Mouse (Mus musculus) CH12.LX (cell line): ENCODE measurements at regions not wholly inside any gene's neighbourhood (a gene's known extent, or its start where the extent isn't known, plus 50 kb on each side); places are given as distances from the start of the nearest gene placed in this dataset.

Source experiments
- DNase-seq: peaks from one replicate; pipeline ENCODE4 v3.0.0-alpha.2; 2013; ENCODE audit errors: extremely low read depth
- H3K27ac ChIP-seq: 2 replicates; pipeline ENCODE4 v1.5.1; 2012; ENCODE audit warnings: low read depth, mild to moderate bottlenecking, control low read depth, moderate library complexity; ENCODE audit not compliant: insufficient read depth
- H3K27me3 ChIP-seq: replicated peaks from 2 replicates; pipeline ENCODE3; 2012; ENCODE audit warnings: inconsistent platforms
- H3K36me3 ChIP-seq, 2 experiments: replicated peaks in 1 of 2; 2 replicates each; pipeline versions ENCODE3 to v1.6.1; 2012; ENCODE audit warnings: inconsistent platforms in 1 of 2, low read length in 1 of 2, mild to moderate bottlenecking in 1 of 2, mixed read lengths in 1 of 2, moderate library complexity in 1 of 2; ENCODE audit not compliant: control insufficient read depth in 1 of 2, insufficient read depth in 1 of 2
- H3K4me1 ChIP-seq, 2 experiments: 2 replicates each; pipeline ENCODE4 v1.6.1; 2012; ENCODE audit warnings: inconsistent platforms in 1 of 2, moderate library complexity in 1 of 2; ENCODE audit not compliant: insufficient read depth in 2 of 2, control insufficient read depth in 1 of 2
- H3K4me2 ChIP-seq: 2 replicates; pipeline ENCODE4 v1.6.1; 2012; ENCODE audit warnings: low read depth, mild to moderate bottlenecking, control low read depth; ENCODE audit not compliant: poor library complexity, insufficient read depth, severe bottlenecking
- H3K4me3 ChIP-seq, 3 experiments: fragments of 150-350 bp in 1 of 3; sonication (generic) in 1 of 3; replicated peaks in 1 of 3; 2 replicates each; pipeline versions ENCODE3 to v1.5.1; 2011 to 2012; ENCODE audit warnings: low read depth in 2 of 3, low read length in 2 of 3, mild to moderate bottlenecking in 2 of 3, moderate library complexity in 2 of 3, control low read depth in 1 of 3, improper control_type of control experiment in 1 of 3, inconsistent platforms in 1 of 3, mixed read lengths in 1 of 3; ENCODE audit not compliant: poor library complexity in 1 of 3
- H3K79me2 ChIP-seq: replicated peaks from 2 replicates; pipeline ENCODE4 v1.6.1; 2012; ENCODE audit warnings: mild to moderate bottlenecking, moderate library complexity; ENCODE audit not compliant: control insufficient read depth, poor library complexity, insufficient read depth, severe bottlenecking; ENCODE audit errors: extremely low read depth
- H3K9ac ChIP-seq: 2 replicates; pipeline ENCODE4 v1.6.1; 2012; ENCODE audit warnings: low read depth, mild to moderate bottlenecking, control low read depth, moderate library complexity; ENCODE audit not compliant: insufficient read depth
- H3K9me3 ChIP-seq: replicated peaks from 2 replicates; pipeline ENCODE3; 2012; ENCODE audit warnings: low read length, inconsistent platforms, mixed read lengths
- E2F4 ChIP-seq: IDR thresholded peaks from 2 replicates; pipeline ENCODE4 v1.6.1; 2011; ENCODE audit warnings: low read depth, low read length, improper control_type of control experiment; ENCODE audit not compliant: insufficient replicate concordance
- ELF1 ChIP-seq: IDR thresholded peaks from 2 replicates; pipeline ENCODE4 v1.6.1; 2014; ENCODE audit warnings: low read depth, mild to moderate bottlenecking, inconsistent platforms, low read length, improper control_type of control experiment
- EP300 ChIP-seq: IDR thresholded peaks from 2 replicates; pipeline ENCODE4 v1.6.1; 2011; ENCODE audit warnings: low read length, improper control_type of control experiment
- ETS1 ChIP-seq: conservative IDR thresholded peaks from 2 replicates; pipeline ENCODE4 v1.6.1; 2012; ENCODE audit warnings: low read depth, mild to moderate bottlenecking, inconsistent platforms, low read length, improper control_type of control experiment, moderate library complexity
- GABPA ChIP-seq: IDR thresholded peaks from 2 replicates; pipeline ENCODE4 v1.6.1; 2012; ENCODE audit warnings: low read depth, low read length, improper control_type of control experiment, inconsistent platforms; ENCODE audit not compliant: insufficient replicate concordance
- HCFC1 ChIP-seq: IDR thresholded peaks from 2 replicates; pipeline ENCODE4 v1.6.1; 2012; ENCODE audit warnings: low read depth, mild to moderate bottlenecking, inconsistent platforms, low read length, improper control_type of control experiment
- JUN ChIP-seq: IDR thresholded peaks from 2 replicates; pipeline ENCODE4 v1.6.1; 2011; ENCODE audit warnings: low read depth, mild to moderate bottlenecking, low read length, improper control_type of control experiment, moderate library complexity; ENCODE audit not compliant: insufficient read depth
- JUND ChIP-seq: conservative IDR thresholded peaks from 2 replicates; pipeline ENCODE4 v1.6.1; 2011; ENCODE audit warnings: low read depth, low read length, improper control_type of control experiment
- KAT2A ChIP-seq: IDR thresholded peaks from 2 replicates; pipeline ENCODE4 v1.6.1; 2012; ENCODE audit warnings: low read length, improper control_type of control experiment, inconsistent platforms; ENCODE audit not compliant: insufficient replicate concordance
- MAFK ChIP-seq: IDR thresholded peaks from 2 replicates; pipeline ENCODE4 v1.6.1; 2011; ENCODE audit warnings: low read length, improper control_type of control experiment; ENCODE audit not compliant: insufficient replicate concordance
- MAZ ChIP-seq: IDR thresholded peaks from 2 replicates; pipeline ENCODE4 v1.6.1; 2012; ENCODE audit warnings: low read depth, mild to moderate bottlenecking, inconsistent platforms, low read length, improper control_type of control experiment, moderate library complexity
- MEF2A ChIP-seq: IDR thresholded peaks from 2 replicates; pipeline ENCODE4 v1.6.1; 2014; ENCODE audit warnings: low read depth, mild to moderate bottlenecking, inconsistent platforms, low read length, improper control_type of control experiment, borderline replicate concordance
- MXI1 ChIP-seq: IDR thresholded peaks from 2 replicates; pipeline ENCODE4 v1.6.1; 2011; ENCODE audit warnings: mild to moderate bottlenecking, low read depth, low read length, improper control_type of control experiment
- NRF1 ChIP-seq: IDR thresholded peaks from 2 replicates; pipeline ENCODE4 v1.6.1; 2014; ENCODE audit warnings: low read depth, mild to moderate bottlenecking, inconsistent platforms, low read length, improper control_type of control experiment, moderate library complexity
- PAX5 ChIP-seq: IDR thresholded peaks from 2 replicates; pipeline ENCODE4 v1.6.1; 2012; ENCODE audit warnings: low read length, inconsistent platforms, mixed read lengths
- POLR2A ChIP-seq: IDR thresholded peaks from 2 replicates; pipeline ENCODE4 v1.6.1; 2011; ENCODE audit warnings: low read depth, mild to moderate bottlenecking, improper control_type of control experiment, low read length
- POLR2AphosphoS2 ChIP-seq: IDR thresholded peaks from 2 replicates; pipeline ENCODE4 v1.6.1; 2011; ENCODE audit warnings: low read depth, low read length, improper control_type of control experiment
- RAD21 ChIP-seq: IDR thresholded peaks from 2 replicates; pipeline ENCODE4 v1.6.1; 2011; ENCODE audit warnings: low read depth, mild to moderate bottlenecking, low read length, improper control_type of control experiment, moderate library complexity
- SIN3A ChIP-seq: IDR thresholded peaks from 2 replicates; pipeline ENCODE4 v1.6.1; 2012; ENCODE audit warnings: low read length, improper control_type of control experiment, inconsistent platforms
- TBP ChIP-seq: conservative IDR thresholded peaks from 2 replicates; pipeline ENCODE4 v1.6.1; 2011; ENCODE audit warnings: low read depth, low read length, improper control_type of control experiment
- USF1 ChIP-seq: IDR thresholded peaks from 2 replicates; pipeline ENCODE4 v1.6.1; 2014; ENCODE audit warnings: low read depth, mild to moderate bottlenecking, inconsistent platforms, low read length, improper control_type of control experiment
- ZC3H11A ChIP-seq: IDR thresholded peaks from 2 replicates; pipeline ENCODE4 v1.6.1; 2012; ENCODE audit warnings: low read depth, mild to moderate bottlenecking, inconsistent platforms, low read length, improper control_type of control experiment
- ZKSCAN1 ChIP-seq: IDR thresholded peaks from 2 replicates; pipeline ENCODE4 v1.6.1; 2012; ENCODE audit warnings: low read depth, inconsistent platforms, low read length, improper control_type of control experiment, borderline replicate concordance
- ZMIZ1 ChIP-seq: IDR thresholded peaks from 2 replicates; pipeline ENCODE4 v1.6.1; 2012; ENCODE audit warnings: low read depth, mild to moderate bottlenecking, inconsistent platforms, low read length, improper control_type of control experiment
- ZNF384 ChIP-seq: IDR thresholded peaks from 2 replicates; pipeline ENCODE4 v1.6.1; 2012; ENCODE audit warnings: low read depth, low read length, improper control_type of control experiment, inconsistent platforms
- dilution Hi-C: fragments of 300-500 bp; cut with MboI; formaldehyde crosslinking; loops from 2 replicates; pipeline ENCODE4 v1.14.3; 2020; ENCODE audit warnings: low sequenced_read_pairs; ENCODE audit not compliant: extremely low pct_unique_long_range_greater_than_20kb, extremely low pct_ligation_motif_present
- in situ Hi-C: fragments of 300-500 bp; cut with MboI; formaldehyde crosslinking; loops from 3 replicates; pipeline ENCODE4 v1.14.3; 2019; ENCODE audit warnings: low sequenced_read_pairs, low pct_ligation_motif_present, low pct_unique_long_range_greater_than_20kb, mixed read lengths

- TF ChIP-seq KAT2A (no peak), MAFK (no peak), TBP (no peak), JUND (no peak), POLR2A (no peak), MXI1 (no peak), EP300 (no peak), ZNF384 (no peak), GABPA (no peak), HCFC1 (no peak), MAZ (no peak), ELF1 (no peak), JUN (no peak), NRF1 (no peak), SIN3A (no peak), POLR2AphosphoS2 (no peak)
- in situ Hi-C loops: no loop called here
- dilution Hi-C loops: no loop called here
- no peaks in the 10 kb centered on the region for H3K79me2 ChIP-seq
- no peak overlapping the region for H3K27ac ChIP-seq
- no peak overlapping the region for H3K4me3 ChIP-seq
- no peaks in the 10 kb centered on the region for H3K4me1 ChIP-seq
- no peaks in the 10 kb centered on the region for H3K27me3 ChIP-seq
- H3K9me3 ChIP-seq: peaks cover 30% of the 10 kb centered on the region
- H3K4me2 ChIP-seq: no peak overlapping the region
- H3K9ac ChIP-seq: no peak overlapping the region
- no peak for DNase-seq
- no peaks in the 10 kb centered on the region for H3K36me3 ChIP-seq
These were observed 74.3 kb upstream of the Tll1 start for GRCm38 (mm10) chr8:64280391-64280790.

DNA sequence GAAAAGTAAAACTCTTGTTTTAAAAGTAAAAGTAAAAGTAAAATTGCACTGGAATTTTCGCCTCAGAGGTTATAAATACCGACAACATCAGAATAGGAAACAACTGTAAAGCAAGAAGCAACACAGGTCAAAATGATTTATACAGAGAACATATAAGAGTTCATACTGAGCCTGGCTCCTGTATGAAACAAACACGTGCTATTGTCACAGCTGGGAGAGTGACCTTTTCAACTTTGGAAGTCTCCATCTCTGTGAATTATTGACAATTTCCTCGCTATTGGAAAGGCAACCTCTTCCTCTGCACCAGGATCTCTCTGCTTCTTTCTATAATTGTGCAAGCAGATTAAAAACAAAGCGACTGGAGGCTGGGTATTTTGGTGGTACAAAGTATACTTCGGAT is 70.0 kb upstream of the Tll1 start:
- H3K4me2 ChIP-seq: no peak overlapping the region
- no peak overlapping the region for H3K27ac ChIP-seq
- in situ Hi-C loops: no loop called here
- TF ChIP-seq NRF1 (no peak), POLR2AphosphoS2 (no peak), MEF2A (no peak), MAZ (no peak), E2F4 (no peak), ETS1 (no peak), GABPA (no peak), PAX5 (no peak), ELF1 (no peak), POLR2A (no peak), JUN (no peak), ZKSCAN1 (no peak), ZC3H11A (no peak), TBP (no peak), USF1 (no peak), KAT2A (no peak), ZMIZ1 (no peak), RAD21 (no peak)
- no peaks in the 10 kb centered on the region for H3K36me3 ChIP-seq
- DNase-seq: no peak
- H3K27me3 ChIP-seq: no peaks in the 10 kb centered on the region
- dilution Hi-C loops: no loop called here
- no peak overlapping the region for H3K9ac ChIP-seq
- no peaks in the 10 kb centered on the region for H3K4me1 ChIP-seq
- H3K79me2 ChIP-seq: no peaks in the 10 kb centered on the region
- no peak overlapping the region for H3K4me3 ChIP-seq
- H3K9me3 ChIP-seq: peaks cover 28% of the 10 kb centered on the region
